Mouse (Mus musculus): ENCODE data around the gene Pecam1. TPM values are rescaled to one million over a fixed set of nuclear protein-coding genes. Genes with fewer than 3 reads are reported as not detected.

The Pecam1 gene
- polyA plus RNA-seq, 1 experiment, result 283 TPM

DNA sequence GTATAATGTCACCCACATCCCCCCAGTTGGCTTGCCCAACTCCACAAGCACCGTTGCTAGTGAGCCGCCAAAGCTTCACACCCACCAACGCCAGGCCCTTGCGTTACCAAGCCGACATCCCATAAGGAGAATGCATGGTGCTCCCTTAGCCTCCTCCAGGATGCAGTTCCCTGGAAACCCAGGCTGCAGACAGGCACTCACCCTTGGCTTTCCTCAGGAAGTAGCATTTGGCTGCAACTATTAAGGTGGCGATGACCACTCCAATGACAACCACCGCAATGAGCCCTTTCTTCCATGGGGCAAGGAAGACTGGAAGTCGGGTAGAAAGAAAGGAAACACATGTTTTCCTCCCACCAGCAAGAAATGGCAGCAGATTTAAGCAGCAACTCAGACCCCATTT lies 66.4 kb downstream of the Pecam1 start:
- H3K4me3 ChIP-seq (replicated peaks; ENCODE audit: extremely low read depth, low read depth, low read length), result no peak overlapping the region
- TF ChIP-seq POLR2A (IDR thresholded peaks at IDR 0.05; ENCODE audit: borderline replicate concordance, extremely low read depth, low read depth, low read length), result no peak
- H3K4me1 ChIP-seq (ENCODE audit: control insufficient read depth, insufficient read depth, low read length), result peaks cover 3% of the 10 kb centered on the region
- WGBS, result 75% methylated on average over 8 of the region's 8 CpGs
- DNase-seq, result no peak

DNA sequence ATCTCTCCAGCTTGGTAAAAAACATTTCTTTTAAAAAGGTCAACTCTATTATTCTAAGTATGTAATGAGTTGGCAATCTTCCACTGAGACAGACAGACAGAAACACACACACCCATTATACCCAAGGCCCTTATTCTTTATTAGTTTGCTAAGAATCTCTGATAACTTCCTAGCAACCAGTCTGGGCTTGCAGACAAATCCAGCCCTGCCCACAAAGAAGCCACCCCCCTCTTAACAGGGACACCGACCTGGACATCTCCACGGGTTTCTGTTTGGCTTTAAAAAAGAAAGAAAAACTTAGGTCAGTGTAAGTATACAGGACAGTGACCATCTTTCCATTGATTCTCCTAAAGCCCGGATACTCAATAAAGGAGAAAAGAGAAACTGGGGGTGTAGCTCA lies 67.1 kb downstream of the Pecam1 start:
- no peak overlapping the region for H3K4me3 ChIP-seq (replicated peaks; ENCODE audit: extremely low read depth, low read depth, low read length)
- no peak for DNase-seq
- WGBS, result 34% methylated on average over 3 of the region's 3 CpGs
- peaks cover 9% of the 10 kb centered on the region for H3K4me1 ChIP-seq (ENCODE audit: control insufficient read depth, insufficient read depth, low read length)
- TF ChIP-seq CTCF (IDR thresholded peaks at IDR 0.05; ENCODE audit: insufficient read depth, low read length) (no peak), POLR2A (IDR thresholded peaks at IDR 0.05; ENCODE audit: borderline replicate concordance, extremely low read depth, low read depth, low read length) (no peak)

GRCm38 (mm10) chr11:106681138-106681537 lies 69.3 kb downstream of the Pecam1 start:
- 60% methylated on average over 6 of the region's 6 CpGs for WGBS

DNA sequence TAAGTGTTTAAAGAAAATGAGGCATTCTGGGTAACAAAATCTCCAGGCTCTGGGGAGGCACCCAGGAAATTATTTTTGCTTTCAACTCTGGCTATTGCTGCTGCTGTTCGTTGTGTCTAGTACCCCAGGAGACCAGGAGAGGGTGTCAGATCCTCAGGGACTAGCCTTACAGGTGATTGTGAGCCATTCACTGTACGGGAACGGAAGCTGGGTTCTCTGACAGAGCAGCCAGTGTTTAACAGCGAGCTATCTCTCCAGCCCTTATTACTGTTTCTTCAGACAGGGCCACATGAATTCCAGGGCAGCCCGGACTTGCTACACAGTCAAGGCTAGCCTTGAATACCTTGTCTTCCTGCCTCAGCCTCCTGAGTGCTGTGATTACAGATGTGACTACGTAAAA lies 70.6 kb downstream of the Pecam1 start:
- WGBS, result 31% methylated on average over 6 of the region's 6 CpGs
- Histone ChIP-seq H3K4me3 (replicated peaks; ENCODE audit: extremely low read depth, low read depth, low read length) (no peak overlapping the region), H3K4me1 (ENCODE audit: control insufficient read depth, insufficient read depth, low read length) (peaks cover 30% of the 10 kb centered on the region)
- peak; percentile 28 for DNase-seq
- TF ChIP-seq CTCF (IDR thresholded peaks at IDR 0.05; ENCODE audit: insufficient read depth, low read length), result peak; percentile 45
- TF ChIP-seq POLR2A (IDR thresholded peaks at IDR 0.05; ENCODE audit: borderline replicate concordance, extremely low read depth, low read depth, low read length), result no peak

More at GRCm38 (mm10) chr11:106681138-106681537, 69.3 kb downstream of the Pecam1 start:
- no peak for DNase-seq
- TF ChIP-seq CTCF (IDR thresholded peaks at IDR 0.05; ENCODE audit: insufficient read depth, low read length) (no peak), POLR2A (IDR thresholded peaks at IDR 0.05; ENCODE audit: borderline replicate concordance, extremely low read depth, low read depth, low read length) (no peak)
- Histone ChIP-seq H3K4me3 (replicated peaks; ENCODE audit: extremely low read depth, low read depth, low read length) (no peak overlapping the region), H3K4me1 (ENCODE audit: control insufficient read depth, insufficient read depth, low read length) (peaks cover 19% of the 10 kb centered on the region)

- WGBS, result 36% methylated on average over 10 of the region's 10 CpGs
- Histone ChIP-seq H3K4me3 (replicated peaks; ENCODE audit: extremely low read depth, low read depth, low read length) (no peak overlapping the region), H3K4me1 (ENCODE audit: control insufficient read depth, insufficient read depth, low read length) (peaks cover 43% of the 10 kb centered on the region)
- TF ChIP-seq CTCF (IDR thresholded peaks at IDR 0.05; ENCODE audit: insufficient read depth, low read length), result 0 out of 2 replicates have a peak, but pooled peaks have one; percentile 3
- TF ChIP-seq POLR2A (IDR thresholded peaks at IDR 0.05; ENCODE audit: borderline replicate concordance, extremely low read depth, low read depth, low read length), result no peak
- DNase-seq, result peak; percentile 74
These were observed 72.4 kb downstream of the Pecam1 start for GRCm38 (mm10) chr11:106677910-106678591.

- DNase-seq, result no peak
These were observed 73.1 kb downstream of the Pecam1 start for GRCm38 (mm10) chr11:106677331-106677730.

GRCm38 (mm10) chr11:106675875-106676274 lies 74.6 kb downstream of the Pecam1 start:
- 63% methylated on average over 5 of the region's 5 CpGs for WGBS
- DNase-seq, result no peak
- H3K4me3 ChIP-seq (replicated peaks; ENCODE audit: extremely low read depth, low read depth, low read length), result no peak overlapping the region
- H3K4me1 ChIP-seq (ENCODE audit: control insufficient read depth, insufficient read depth, low read length), result peaks cover 50% of the 10 kb centered on the region
- TF ChIP-seq CTCF (IDR thresholded peaks at IDR 0.05; ENCODE audit: insufficient read depth, low read length), result no peak
- TF ChIP-seq POLR2A (IDR thresholded peaks at IDR 0.05; ENCODE audit: borderline replicate concordance, extremely low read depth, low read depth, low read length), result no peak

More at GRCm38 (mm10) chr11:106677331-106677730, 73.1 kb downstream of the Pecam1 start:
- Histone ChIP-seq H3K4me1 (ENCODE audit: control insufficient read depth, insufficient read depth, low read length) (peaks cover 43% of the 10 kb centered on the region), H3K4me3 (replicated peaks; ENCODE audit: extremely low read depth, low read depth, low read length) (no peak overlapping the region)
- TF ChIP-seq POLR2A (IDR thresholded peaks at IDR 0.05; ENCODE audit: borderline replicate concordance, extremely low read depth, low read depth, low read length), result no peak
- TF ChIP-seq CTCF (IDR thresholded peaks at IDR 0.05; ENCODE audit: insufficient read depth, low read length), result no peak
- 67% methylated on average over 4 of the region's 4 CpGs for WGBS

- WGBS, result 24% methylated on average over 10 of the region's 10 CpGs
- no peak overlapping the region for H3K4me3 ChIP-seq (replicated peaks; ENCODE audit: extremely low read depth, low read depth, low read length)
- peaks cover 52% of the 10 kb centered on the region for H3K4me1 ChIP-seq (ENCODE audit: control insufficient read depth, insufficient read depth, low read length)
- DNase-seq, result no peak
- no peak for TF ChIP-seq CTCF (IDR thresholded peaks at IDR 0.05; ENCODE audit: insufficient read depth, low read length)
- no peak for TF ChIP-seq POLR2A (IDR thresholded peaks at IDR 0.05; ENCODE audit: borderline replicate concordance, extremely low read depth, low read depth, low read length)
These were observed 75.2 kb downstream of the Pecam1 start for GRCm38 (mm10) chr11:106675201-106675726.

DNA sequence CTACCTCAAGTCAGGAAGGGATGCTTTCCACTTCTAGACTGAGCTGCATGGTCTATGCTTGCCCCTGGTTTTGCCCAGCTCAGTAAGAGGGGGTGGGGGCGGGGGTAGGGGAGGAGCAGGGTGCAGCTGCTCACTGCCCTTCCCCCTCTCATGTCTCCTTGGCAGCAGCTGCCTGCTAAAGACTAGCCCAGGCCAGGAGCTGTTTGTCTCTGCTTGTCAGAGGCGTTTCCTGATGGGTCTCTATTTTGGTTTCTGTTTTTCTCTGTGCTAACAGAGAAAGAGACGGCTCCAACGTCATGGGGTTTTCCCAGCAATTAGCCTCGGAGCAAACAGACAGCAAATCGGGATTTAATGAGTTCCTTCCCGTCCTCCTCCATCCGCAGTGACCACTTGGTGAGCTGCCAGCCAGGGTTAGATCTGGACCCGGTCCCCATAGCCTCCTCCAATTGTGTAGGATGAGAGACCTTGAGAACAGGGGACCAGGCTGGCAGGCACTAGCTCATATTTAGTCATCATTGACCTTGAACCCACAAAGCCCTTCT lies 75.7 kb downstream of the Pecam1 start:
- Histone ChIP-seq H3K4me3 (replicated peaks; ENCODE audit: extremely low read depth, low read depth, low read length) (no peak overlapping the region), H3K4me1 (ENCODE audit: control insufficient read depth, insufficient read depth, low read length) (peaks cover 55% of the 10 kb centered on the region)
- WGBS, result under 1% methylated on average over 9 of the region's 9 CpGs
- peak; percentile 76 for DNase-seq
- TF ChIP-seq POLR2A (IDR thresholded peaks at IDR 0.05; ENCODE audit: borderline replicate concordance, extremely low read depth, low read depth, low read length) (0 out of 2 replicates have a peak, but pooled peaks have one; percentile 13), CTCF (IDR thresholded peaks at IDR 0.05; ENCODE audit: insufficient read depth, low read length) (no peak)
